ENCODE assay signal across 8 mouse cellular contexts in genomic region chr2:5431309-5431708, GRCm38 (mm10).
DNase-seq lines count a peak whose midpoint lies in the region; ATAC-seq and TF ChIP-seq lines count a peak whose summit lies in the region.

No protein-coding gene starts in this region.

- no peak overlapping the region for H3K4me2 ChIP-seq in intestine, postnatal 0 days (replicated peaks; ENCODE audit: low read depth)
- no peak overlapping the region for H3K4me2 ChIP-seq in intestine, embryonic 16.5 days (ENCODE audit: low read depth, low read length)
- H3K4me2 ChIP-seq in liver, postnatal 0 days (ENCODE audit: low read depth, low read length): no peak overlapping the region

- no peak for TF ChIP-seq EP300 in liver, postnatal 0 days (IDR thresholded peaks at IDR 0.05; ENCODE audit: low read depth)

- WGBS in intestine, postnatal 0 days: 61% methylated on average over 2 of the region's 2 CpGs
- WGBS in intestine, embryonic 16.5 days: 65% methylated on average over 2 of the region's 2 CpGs
- 55% methylated on average over 2 of the region's 2 CpGs for WGBS in liver, postnatal 0 days (ENCODE audit: insufficient replicate concordance)

- no peaks in the 10 kb centered on the region for H3K27me3 ChIP-seq in intestine, postnatal 0 days (replicated peaks; ENCODE audit: control insufficient read depth, insufficient read depth, low read length)
- H3K27me3 ChIP-seq in intestine, embryonic 16.5 days (replicated peaks; ENCODE audit: control insufficient read depth, insufficient read depth, low read length): no peaks in the 10 kb centered on the region
- no peaks in the 10 kb centered on the region for H3K27me3 ChIP-seq in liver, postnatal 0 days (ENCODE audit: insufficient read depth, low read length)

- H3K9ac ChIP-seq in intestine, postnatal 0 days (ENCODE audit: low read depth, low read length): no peak overlapping the region
- H3K9ac ChIP-seq in intestine, embryonic 16.5 days (ENCODE audit: low read depth, low read length): no peak overlapping the region
- H3K9ac ChIP-seq in liver, postnatal 0 days (replicated peaks): no peak overlapping the region

- H3K4me3 ChIP-seq in intestine, postnatal 0 days (ENCODE audit: low read depth, low read length): no peak overlapping the region
- H3K4me3 ChIP-seq in intestine, embryonic 16.5 days (ENCODE audit: low read length): no peak overlapping the region
- H3K4me3 ChIP-seq in liver, postnatal 0 days (ENCODE audit: low read depth, low read length): no peak overlapping the region

- H3K9me3 ChIP-seq in intestine, postnatal 0 days (ENCODE audit: control insufficient read depth): no peaks in the 10 kb centered on the region
- H3K9me3 ChIP-seq in intestine, embryonic 16.5 days (ENCODE audit: control insufficient read depth, low read length): no peaks in the 10 kb centered on the region
- no peaks in the 10 kb centered on the region for H3K9me3 ChIP-seq in liver, postnatal 0 days (ENCODE audit: low read length)

- no peak for ATAC-seq in intestine, postnatal 0 days
- no peak for ATAC-seq in intestine, embryonic 16.5 days
- no peak for ATAC-seq in liver, postnatal 0 days

- H3K4me1 ChIP-seq in intestine, postnatal 0 days (replicated peaks; ENCODE audit: control insufficient read depth, insufficient read depth, low read length): no peaks in the 10 kb centered on the region
- H3K4me1 ChIP-seq in intestine, embryonic 16.5 days (ENCODE audit: control insufficient read depth, insufficient read depth, low read length): peaks cover 4% of the 10 kb centered on the region; the same call in 1 of the 2 replicates
- H3K4me1 ChIP-seq in liver, postnatal 0 days (ENCODE audit: insufficient read depth): no peaks in the 10 kb centered on the region

- H3K36me3 ChIP-seq in intestine, postnatal 0 days (ENCODE audit: control insufficient read depth, insufficient read depth): no peaks in the 10 kb centered on the region
- no peaks in the 10 kb centered on the region for H3K36me3 ChIP-seq in intestine, embryonic 16.5 days (ENCODE audit: control insufficient read depth, insufficient read depth, low read length)
- no peaks in the 10 kb centered on the region for H3K36me3 ChIP-seq in liver, postnatal 0 days (replicated peaks; ENCODE audit: insufficient read depth, low read length)

- peak; percentile 77 for TF ChIP-seq CTCF in intestine, postnatal 0 days (IDR thresholded peaks at IDR 0.05; ENCODE audit: low read depth)
- peak; percentile 73 for TF ChIP-seq CTCF in liver, postnatal 0 days (IDR thresholded peaks at IDR 0.05; ENCODE audit: low read depth)

- DNase-seq in CD4-positive helper T cell, adult 2 months (ENCODE audit: low read depth, low spot score): peak; percentile 48
- peak; percentile 50 for DNase-seq in brain, adult 2 months (ENCODE audit: low read depth, low spot score)
- DNase-seq in liver, postnatal 0 days: peak; percentile 31
- no peak for DNase-seq in cerebellum, adult 8-10 months
- no peak for DNase-seq in left cerebral cortex, adult 18-20 months (ENCODE audit: low spot score in 2 of 2)
- no peak for DNase-seq in urinary bladder, postnatal 4 days (ENCODE audit: low spot score in 2 of 2)

- H3K27ac ChIP-seq in intestine, postnatal 0 days (ENCODE audit: low read depth, low read length): no peak overlapping the region
- H3K27ac ChIP-seq in intestine, embryonic 16.5 days (ENCODE audit: low read length): no peak overlapping the region
- H3K27ac ChIP-seq in liver, postnatal 0 days (ENCODE audit: low read depth): no peak overlapping the region

Comparison
In these comparisons a context has a peak if more than half of its experiments do, and no peak if none do; other contexts are left out.
1. DNase-seq: peak in CD4-positive helper T cell, adult 2 months (single experiment), brain, adult 2 months (single experiment) and liver, postnatal 0 days (single experiment); none in cerebellum, adult 8-10 months (single experiment), left cerebral cortex, adult 18-20 months (0 of 2) and urinary bladder, postnatal 4 days (0 of 2).